Mouse (Mus musculus): ENCODE measurements at regions not wholly inside any gene's neighbourhood (a gene's known extent, or its start where the extent isn't known, plus 50 kb on each side); places are given as distances from the start of the nearest gene placed in this dataset.

DNA sequence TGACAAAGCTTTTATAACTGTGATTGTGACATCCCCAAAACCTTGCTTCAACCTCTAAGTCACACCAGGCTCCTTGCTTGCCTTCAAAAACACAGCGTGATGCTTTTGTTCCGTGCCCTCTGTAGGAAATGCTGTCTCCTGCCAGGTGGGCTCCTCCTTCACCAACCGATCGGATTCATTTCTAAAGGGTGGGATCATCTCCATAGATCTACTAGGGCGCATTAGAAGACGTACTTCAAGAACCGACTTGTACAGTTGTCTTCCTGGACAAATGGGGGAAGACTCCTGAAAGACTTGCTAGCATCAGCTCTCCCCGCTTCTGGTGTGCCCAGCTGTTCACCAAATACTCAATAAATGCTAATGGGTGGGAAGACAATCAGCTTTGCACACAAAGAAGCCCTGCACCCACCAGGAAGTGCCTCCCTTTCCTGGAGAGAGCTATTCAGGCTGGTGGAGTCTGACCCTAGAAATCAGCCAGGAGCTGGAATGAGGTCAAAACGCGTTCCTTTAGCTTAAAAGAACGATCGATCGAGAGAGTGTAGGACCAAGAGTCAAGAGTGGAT is 53.0 kb downstream of the Hoxa1 start:
- Histone ChIP-seq H3K4me1 (replicated peaks) (peaks cover 30% of the 10 kb centered on the region), H3K27ac (no peak overlapping the region), H3K27me3 (ENCODE audit: insufficient read depth, poor library complexity, severe bottlenecking) (peaks cover 6% of the 10 kb centered on the region; the same call in 1 of the 2 replicates), H3K4me3 (peak overlapping the region; percentile 21; the same call in 1 of the 2 replicates), H3K36me3 (no peaks in the 10 kb centered on the region), H3K9me3 (no peaks in the 10 kb centered on the region)
- WGBS = 24% methylated on average over 13 of the region's 13 CpGs
- no peak for DNase-seq (ENCODE audit: low spot score)

DNA sequence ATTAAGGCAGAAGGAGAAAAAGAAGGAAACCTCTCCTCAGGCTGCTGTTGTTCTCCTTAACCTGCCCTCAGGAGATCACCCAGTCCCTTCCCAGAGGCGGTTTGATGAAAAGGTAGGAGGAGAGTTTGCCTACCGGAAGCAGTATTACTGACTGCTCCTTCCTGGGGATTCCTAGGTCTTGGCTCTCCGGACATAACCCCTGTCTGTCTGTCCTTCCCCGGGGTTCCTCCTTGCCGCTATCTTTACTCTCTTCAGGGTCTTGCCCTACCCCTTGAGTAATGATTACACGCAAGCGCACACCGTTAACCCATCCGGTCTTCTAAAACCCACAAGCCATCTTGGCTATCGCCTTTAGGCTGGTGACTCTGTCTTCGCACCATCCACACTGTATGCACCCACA is 54.0 kb downstream of the Hoxa1 start:
- WGBS = 90% methylated on average over 11 of the region's 11 CpGs
- H3K27me3 ChIP-seq (ENCODE audit: insufficient read depth, poor library complexity, severe bottlenecking) = peaks cover 6% of the 10 kb centered on the region; the same call in 1 of the 2 replicates
- H3K4me1 ChIP-seq (replicated peaks) = peaks cover 30% of the 10 kb centered on the region
- H3K9me3 ChIP-seq = no peaks in the 10 kb centered on the region
- DNase-seq (ENCODE audit: low spot score) = no peak
- no peak overlapping the region for H3K4me3 ChIP-seq
- no peaks in the 10 kb centered on the region for H3K36me3 ChIP-seq
- H3K27ac ChIP-seq = no peak overlapping the region

DNA sequence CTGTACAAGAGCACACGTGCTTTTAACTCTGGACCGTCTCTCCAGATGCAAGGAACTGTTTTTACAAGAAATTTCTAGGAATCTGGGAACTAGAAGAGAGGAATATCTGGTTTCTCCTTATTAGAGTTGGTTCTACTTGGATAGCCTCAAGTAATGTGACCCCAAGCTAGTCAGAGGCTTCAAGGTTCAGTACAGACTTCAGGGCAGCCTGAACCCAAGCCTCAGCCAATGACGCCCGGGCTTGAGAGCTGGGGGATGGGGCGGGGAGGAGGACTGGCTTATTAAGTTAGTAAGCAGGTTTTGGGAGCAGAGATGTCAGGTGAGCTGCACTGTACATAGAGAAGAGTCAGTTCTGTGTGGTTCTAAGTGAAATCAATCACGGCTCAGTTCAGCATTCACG is 54.5 kb downstream of the Hoxa1 start:
- no peaks in the 10 kb centered on the region for H3K9me3 ChIP-seq
- peaks cover 6% of the 10 kb centered on the region; the same call in 1 of the 2 replicates for H3K27me3 ChIP-seq (ENCODE audit: insufficient read depth, poor library complexity, severe bottlenecking)
- no peak for DNase-seq (ENCODE audit: low spot score)
- 83% methylated on average over 7 of the region's 7 CpGs for WGBS
- H3K36me3 ChIP-seq = no peaks in the 10 kb centered on the region
- H3K27ac ChIP-seq = no peak overlapping the region
- H3K4me3 ChIP-seq = no peak overlapping the region
- H3K4me1 ChIP-seq (replicated peaks) = peaks cover 30% of the 10 kb centered on the region

DNA sequence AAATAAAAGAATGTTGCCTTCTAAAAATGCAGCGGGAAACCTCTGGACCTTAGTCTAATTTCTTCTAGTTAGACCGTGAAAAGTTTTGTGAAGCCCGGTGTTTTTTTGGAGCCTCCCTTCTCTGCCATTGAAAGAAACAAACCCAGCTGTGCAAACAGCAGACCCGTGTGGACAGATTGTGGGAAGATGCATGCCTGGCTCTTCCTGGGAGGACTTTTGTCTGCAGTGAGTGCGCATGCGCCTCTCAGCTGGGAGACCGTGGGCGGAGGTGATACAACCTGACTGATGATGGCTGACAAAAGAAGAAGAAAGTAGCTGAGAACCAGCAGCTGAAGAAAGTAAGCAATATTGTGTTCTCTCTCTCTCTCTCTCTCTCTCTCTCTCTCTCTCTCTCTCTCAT is 55.4 kb downstream of the Hoxa1 start:
- DNase-seq (ENCODE audit: low spot score) = peak; percentile 32

DNA sequence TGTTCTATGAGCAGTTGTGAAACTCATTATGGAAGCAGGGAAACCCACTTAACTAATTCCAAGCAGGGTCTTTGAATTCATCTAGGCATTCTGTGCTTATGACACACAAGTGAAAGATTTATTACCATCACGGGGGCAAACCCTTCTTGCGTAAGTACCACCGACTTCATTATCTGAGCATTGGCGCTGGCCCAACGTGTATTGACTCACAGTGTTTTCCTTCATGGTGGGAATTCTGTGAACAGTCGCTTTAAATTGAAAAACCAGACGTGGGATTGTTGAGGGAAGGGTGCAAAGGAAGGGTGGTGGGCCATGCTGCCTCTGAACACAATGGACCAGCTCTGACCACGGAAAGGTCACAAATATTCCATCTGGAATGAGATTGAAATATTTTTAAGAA is 55.9 kb downstream of the Hoxa1 start:
- Histone ChIP-seq H3K9me3 (no peaks in the 10 kb centered on the region), H3K27ac (no peak overlapping the region), H3K27me3 (ENCODE audit: insufficient read depth, poor library complexity, severe bottlenecking) (peaks cover 6% of the 10 kb centered on the region; the same call in 1 of the 2 replicates), H3K4me3 (no peak overlapping the region), H3K36me3 (no peaks in the 10 kb centered on the region), H3K4me1 (replicated peaks) (peaks cover 30% of the 10 kb centered on the region)
- no peak for DNase-seq (ENCODE audit: low spot score)
- 69% methylated on average over 8 of the region's 8 CpGs for whole genome bisulfite sequencing

More for the DNA sequence above, 55.4 kb downstream of the Hoxa1 start:
- WGBS = 40% methylated on average over 8 of the region's 8 CpGs
- peaks cover 6% of the 10 kb centered on the region; the same call in 1 of the 2 replicates for H3K27me3 ChIP-seq (ENCODE audit: insufficient read depth, poor library complexity, severe bottlenecking)
- no peak overlapping the region for H3K4me3 ChIP-seq
- no peaks in the 10 kb centered on the region for H3K9me3 ChIP-seq
- no peak overlapping the region for H3K27ac ChIP-seq
- H3K4me1 ChIP-seq (replicated peaks) = peaks cover 30% of the 10 kb centered on the region
- no peaks in the 10 kb centered on the region for H3K36me3 ChIP-seq

DNA sequence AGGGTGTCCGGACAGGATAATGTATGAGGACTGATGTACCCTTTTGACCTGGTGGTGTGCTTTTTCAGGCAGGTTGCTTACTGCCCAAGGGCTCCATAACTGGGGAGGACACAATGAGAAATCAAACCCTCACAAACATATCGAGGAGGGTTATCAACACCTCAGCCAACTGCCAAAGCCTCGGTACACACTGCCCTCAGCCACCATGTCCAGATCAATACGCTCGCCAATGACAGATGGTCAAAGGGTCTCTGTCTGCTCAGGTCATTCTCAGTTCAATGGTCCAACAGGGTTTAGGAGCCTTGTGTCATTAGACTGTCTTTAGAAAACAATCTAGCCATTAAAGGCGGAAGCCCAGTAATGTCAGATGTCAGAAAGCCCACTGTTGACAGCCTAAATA is 56.9 kb downstream of the Hoxa1 start:
- Histone ChIP-seq H3K9me3 (no peaks in the 10 kb centered on the region), H3K27ac (no peak overlapping the region), H3K36me3 (no peaks in the 10 kb centered on the region), H3K27me3 (ENCODE audit: insufficient read depth, poor library complexity, severe bottlenecking) (peaks cover 6% of the 10 kb centered on the region; the same call in 1 of the 2 replicates), H3K4me3 (no peak overlapping the region), H3K4me1 (replicated peaks) (peaks cover 28% of the 10 kb centered on the region)
- WGBS = 75% methylated on average over 6 of the region's 6 CpGs
- DNase-seq (ENCODE audit: low spot score) = no peak

DNA sequence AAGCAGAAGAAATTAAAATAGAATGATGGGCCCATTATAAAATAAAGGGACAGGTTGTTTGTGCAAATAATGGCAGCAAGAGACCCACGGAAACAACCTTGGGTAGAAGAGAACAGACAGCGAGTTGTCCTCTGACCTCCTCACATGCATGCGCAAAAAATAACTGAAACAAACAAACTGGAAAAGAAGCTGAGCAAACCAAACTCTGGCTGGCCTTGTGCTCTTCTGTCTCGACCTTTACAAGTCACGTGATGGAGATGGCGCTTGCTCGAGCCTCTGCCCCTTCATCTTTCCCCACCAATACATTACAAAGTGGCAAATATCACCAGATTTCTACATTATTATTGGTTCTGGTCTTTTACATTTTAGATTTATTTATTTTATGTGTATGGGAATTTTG is 59.3 kb downstream of the Hoxa1 start:
- DNase-seq (ENCODE audit: low spot score) = no peak
- H3K36me3 ChIP-seq = no peaks in the 10 kb centered on the region
- no peaks in the 10 kb centered on the region for H3K9me3 ChIP-seq
- H3K4me3 ChIP-seq = no peak overlapping the region
- peaks cover 17% of the 10 kb centered on the region for H3K4me1 ChIP-seq (replicated peaks)
- 92% methylated on average over 7 of the region's 7 CpGs for WGBS
- H3K27ac ChIP-seq = no peak overlapping the region
- H3K27me3 ChIP-seq (ENCODE audit: insufficient read depth, poor library complexity, severe bottlenecking) = peaks cover under 1% of the 10 kb centered on the region; the same call in 1 of the 2 replicates

DNA sequence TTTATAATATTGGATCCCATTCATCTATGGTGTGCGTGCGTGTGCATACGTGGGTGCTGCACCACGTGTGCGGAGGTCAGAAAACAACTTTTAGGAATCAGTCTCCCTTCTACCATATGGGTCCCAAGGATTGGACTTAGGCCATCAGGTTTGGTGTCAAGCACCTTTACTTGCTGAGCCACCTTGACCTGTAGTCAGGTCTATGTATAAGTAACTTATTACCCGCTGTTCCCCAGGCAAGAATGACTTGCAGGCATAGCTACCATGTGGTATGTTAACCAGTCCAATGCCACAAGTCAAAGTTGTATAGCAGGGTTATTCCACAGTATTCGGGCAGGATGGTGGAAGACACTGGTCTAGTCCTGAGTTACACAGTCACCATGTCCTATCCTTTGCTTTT is 62.5 kb downstream of the Hoxa1 start:
- H3K4me3 ChIP-seq = no peak overlapping the region
- peaks cover 14% of the 10 kb centered on the region for H3K4me1 ChIP-seq (replicated peaks)
- 95% methylated on average over 7 of the region's 7 CpGs for WGBS
- H3K9me3 ChIP-seq = no peaks in the 10 kb centered on the region
- H3K36me3 ChIP-seq = no peaks in the 10 kb centered on the region
- H3K27me3 ChIP-seq (ENCODE audit: insufficient read depth, poor library complexity, severe bottlenecking) = no peaks in the 10 kb centered on the region
- H3K27ac ChIP-seq = no peak overlapping the region
- DNase-seq (ENCODE audit: low spot score) = no peak

DNA sequence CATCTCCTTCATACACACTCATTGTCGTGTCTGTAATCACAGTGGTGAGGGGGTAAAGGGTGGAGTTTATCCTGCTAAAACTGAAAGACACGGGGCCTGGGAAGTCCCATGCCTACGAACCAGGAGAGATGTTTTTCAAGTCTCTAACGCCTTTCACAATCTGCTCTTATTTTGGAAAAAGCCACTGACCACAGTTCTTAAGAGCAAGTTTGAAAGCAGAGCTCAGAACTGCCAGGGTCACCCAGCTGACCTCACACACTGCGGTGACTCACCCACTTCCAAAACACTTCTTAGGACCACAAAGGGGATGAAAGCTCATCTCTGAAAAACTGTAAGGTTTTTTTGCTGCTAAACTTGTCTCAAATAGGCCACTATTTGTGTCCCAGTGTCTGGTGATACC is 66.7 kb downstream of the Hoxa1 start:
- DNase-seq (ENCODE audit: low spot score) = no peak
- no peak overlapping the region for H3K27ac ChIP-seq
- H3K36me3 ChIP-seq = no peaks in the 10 kb centered on the region
- WGBS = 43% methylated on average over 5 of the region's 5 CpGs
- H3K27me3 ChIP-seq (ENCODE audit: insufficient read depth, poor library complexity, severe bottlenecking) = no peaks in the 10 kb centered on the region
- peaks cover 14% of the 10 kb centered on the region for H3K4me1 ChIP-seq (replicated peaks)
- peaks cover 5% of the 10 kb centered on the region; the same call in 1 of the 2 replicates for H3K9me3 ChIP-seq
- H3K4me3 ChIP-seq = no peak overlapping the region

DNA sequence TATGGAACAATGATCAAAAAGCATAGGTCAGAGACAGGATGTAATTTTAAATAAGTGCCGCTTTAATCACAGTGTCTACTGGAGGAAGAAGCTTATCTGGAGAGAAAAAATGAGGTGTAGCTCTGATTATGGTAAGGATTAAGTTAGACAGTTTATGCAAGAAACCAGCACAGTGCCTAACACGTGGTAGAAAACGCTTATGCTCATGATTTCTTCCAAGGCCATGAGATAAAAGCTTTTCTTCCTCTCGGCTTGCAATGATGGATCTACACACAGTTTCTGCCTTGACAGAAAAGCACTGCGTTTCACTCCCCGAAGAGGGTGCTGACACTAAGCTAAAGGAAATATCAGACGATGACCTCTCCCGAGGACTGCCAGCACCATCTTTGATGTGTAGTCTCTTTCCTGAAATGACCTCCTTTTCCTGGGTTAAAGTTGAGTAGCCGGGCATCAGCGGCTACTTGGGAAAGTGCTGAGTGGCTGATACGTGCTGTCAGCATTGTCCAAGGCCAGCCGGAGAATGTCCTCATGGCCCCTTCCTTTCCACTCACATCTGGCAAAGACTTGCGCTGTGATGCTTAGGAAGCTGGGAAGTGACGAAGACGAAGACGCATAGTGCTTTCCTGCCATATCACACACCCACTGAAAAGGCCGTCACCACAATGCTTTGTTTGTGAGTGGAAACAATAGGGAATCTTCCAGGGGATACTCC is 72.0 kb downstream of the Hoxa1 start:
- WGBS = 78% methylated on average over 17 of the region's 17 CpGs
- Histone ChIP-seq H3K9me3 (peaks cover 5% of the 10 kb centered on the region; the same call in 1 of the 2 replicates), H3K27me3 (ENCODE audit: insufficient read depth, poor library complexity, severe bottlenecking) (no peaks in the 10 kb centered on the region), H3K27ac (no peak overlapping the region), H3K4me3 (no peak overlapping the region), H3K36me3 (no peaks in the 10 kb centered on the region), H3K4me1 (replicated peaks) (0 out of 2 replicates have a peak, but pooled peaks cover 1% of the 10 kb centered on the region)
- no peak for DNase-seq (ENCODE audit: low spot score)

DNA sequence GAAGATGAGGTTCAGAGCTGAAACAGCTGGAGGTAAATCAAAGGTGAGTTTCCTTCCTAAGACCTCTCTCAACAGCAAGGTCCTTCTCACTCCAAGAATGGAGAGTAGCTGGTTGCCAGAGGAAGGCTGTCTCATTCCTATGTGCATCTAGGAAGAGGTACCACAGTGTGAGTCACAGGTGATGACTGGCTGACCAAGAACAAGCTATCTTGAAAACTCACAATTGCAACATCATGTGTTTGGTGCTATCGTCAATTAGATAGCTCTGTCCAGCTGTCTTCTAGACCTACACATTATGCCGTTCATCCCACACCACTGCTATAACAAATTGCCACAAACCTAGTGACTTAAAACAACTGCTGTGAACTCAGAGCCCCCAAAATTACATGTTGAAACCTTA is 72.3 kb upstream of the Skap2 start:
- H3K4me1 ChIP-seq (replicated peaks) = 0 out of 2 replicates have a peak, but pooled peaks cover under 1% of the 10 kb centered on the region

DNA sequence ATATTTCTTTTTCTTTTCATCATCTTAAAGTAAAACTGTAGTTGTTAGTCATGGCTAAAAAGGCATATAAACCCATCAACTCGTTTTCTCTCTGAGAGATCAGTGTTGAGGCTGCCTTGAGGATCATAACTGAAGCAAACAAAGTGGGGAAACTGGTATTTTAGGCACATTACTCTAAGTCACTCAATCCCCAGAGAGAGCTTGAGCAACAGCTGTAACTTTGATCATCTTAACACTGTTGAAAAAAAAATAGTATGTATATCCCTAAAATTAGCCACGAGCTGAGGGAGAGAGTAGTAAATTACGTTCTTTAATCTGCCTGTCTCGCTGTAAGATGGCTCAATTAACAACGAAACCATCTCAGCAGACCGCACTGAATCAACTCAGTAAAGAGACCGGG is 67.2 kb upstream of the Skap2 start:
- no peak for DNase-seq (ENCODE audit: low spot score)
- Histone ChIP-seq H3K4me1 (replicated peaks) (peaks cover 8% of the 10 kb centered on the region; the same call in 1 of the 2 replicates), H3K9me3 (no peaks in the 10 kb centered on the region), H3K36me3 (no peaks in the 10 kb centered on the region), H3K27ac (no peak overlapping the region), H3K27me3 (ENCODE audit: insufficient read depth, poor library complexity, severe bottlenecking) (peaks cover 3% of the 10 kb centered on the region), H3K4me3 (no peak overlapping the region)
- WGBS = 40% methylated on average over 7 of the region's 7 CpGs

More for the DNA sequence above, 72.3 kb upstream of the Skap2 start:
- WGBS = 93% methylated on average over 2 of the region's 2 CpGs
- no peak for DNase-seq (ENCODE audit: low spot score)
- no peaks in the 10 kb centered on the region; the same call in 1 of the 2 replicates for H3K27me3 ChIP-seq (ENCODE audit: insufficient read depth, poor library complexity, severe bottlenecking)
- no peak overlapping the region for H3K27ac ChIP-seq
- no peaks in the 10 kb centered on the region for H3K36me3 ChIP-seq
- peaks cover 5% of the 10 kb centered on the region; the same call in 1 of the 2 replicates for H3K9me3 ChIP-seq
- H3K4me3 ChIP-seq = no peak overlapping the region

All from hindbrain, embryonic 10.5 days (tissue).